Mouse (Mus musculus) ES-E14 (cell line): ENCODE measurements around the gene Sh2d2a. TPM values are rescaled to one million over a fixed set of nuclear protein-coding genes. Genes with fewer than 3 reads are reported as not detected.

ENCODE experiments used
- DNase-seq: peaks from one replicate; pipeline ENCODE4 v3.0.0-alpha.2; 2013; ENCODE audit warnings: low read depth, low spot score
- H3K27ac ChIP-seq: 2 replicates; pipeline ENCODE4 v1.5.1; 2012; ENCODE audit warnings: low read depth, mild to moderate bottlenecking, low read length, moderate library complexity, mixed read lengths; ENCODE audit not compliant: poor library complexity, insufficient read depth, severe bottlenecking
- H3K36me3 ChIP-seq: 2 replicates; pipeline ENCODE4 v1.6.1; 2012; ENCODE audit warnings: mild to moderate bottlenecking, low read length, moderate library complexity, mixed read lengths; ENCODE audit not compliant: control insufficient read depth, poor library complexity, insufficient read depth, severe bottlenecking
- H3K4me1 ChIP-seq, 2 experiments: fragments of 150-350 bp in 1 of 2; sonication (generic) in 1 of 2; 2 replicates each; pipeline ENCODE4 v1.6.1; 2012; ENCODE audit warnings: low read length in 2 of 2, mild to moderate bottlenecking in 1 of 2, mixed read lengths in 1 of 2; ENCODE audit not compliant: control insufficient read depth in 2 of 2, insufficient read depth in 2 of 2, poor library complexity in 1 of 2
- H3K4me3 ChIP-seq, 2 experiments: fragments of 150-350 bp in 1 of 2; sonication (generic) in 1 of 2; 2 replicates each; pipeline ENCODE4 v1.5.1; 2012; ENCODE audit warnings: low read length in 2 of 2, low read depth in 1 of 2, mild to moderate bottlenecking in 1 of 2, mixed read lengths in 1 of 2; ENCODE audit not compliant: insufficient read depth in 1 of 2, poor library complexity in 1 of 2, severe bottlenecking in 1 of 2
- H3K9ac ChIP-seq: 2 replicates; pipeline ENCODE4 v1.6.1; 2012; ENCODE audit warnings: low read depth, mild to moderate bottlenecking, low read length, mixed read lengths; ENCODE audit not compliant: poor library complexity, insufficient read depth, severe bottlenecking
- H3K9me3 ChIP-seq: fragments of 150-350 bp; sonication (generic); 2 replicates; pipeline ENCODE4 v1.6.1; 2012; ENCODE audit warnings: low read depth, mild to moderate bottlenecking, low read length; ENCODE audit not compliant: control insufficient read depth, insufficient read depth
- CHD2 ChIP-seq: IDR thresholded peaks from 2 replicates; pipeline ENCODE4 v1.6.1; 2014; ENCODE audit warnings: mild to moderate bottlenecking, low read depth, low read length, inconsistent platforms
- HCFC1 ChIP-seq: IDR thresholded peaks from 2 replicates; pipeline ENCODE4 v1.6.1; 2012; ENCODE audit warnings: low read length, inconsistent platforms, borderline replicate concordance; ENCODE audit not compliant: insufficient read depth
- MAFK ChIP-seq: IDR thresholded peaks from 2 replicates; pipeline ENCODE4 v1.6.1; 2014; ENCODE audit warnings: mild to moderate bottlenecking, low read depth, low read length, inconsistent platforms; ENCODE audit not compliant: insufficient read depth
- ZC3H11A ChIP-seq: IDR thresholded peaks from 2 replicates; pipeline ENCODE4 v1.6.1; 2012; ENCODE audit warnings: low read depth, mild to moderate bottlenecking, inconsistent platforms, low read length, borderline replicate concordance
- ZNF384 ChIP-seq: IDR thresholded peaks from 2 replicates; pipeline ENCODE4 v1.6.1; 2012; ENCODE audit warnings: low read depth, low read length, inconsistent platforms
- in situ Hi-C, 2 experiments: fragments of 600-800 bp; cut with MboI; formaldehyde crosslinking; loops; one replicate each; pipeline ENCODE4 v1.15.1; 2025; ENCODE audit warnings: low sequenced_read_pairs in 2 of 2, inconsistent platforms in 1 of 2; ENCODE audit not compliant: unreplicated experiment in 2 of 2
- total RNA-seq: library from RNA; depleted of rRNA; stranded (reverse); fragments of 300-350 nt; gene quantifications from 2 replicates; pipeline ENCODE4 v1.2.3, GENCODE M21; 2012

The Sh2d2a gene
- total RNA-seq, 1 experiment, result 0.22 TPM

DNA sequence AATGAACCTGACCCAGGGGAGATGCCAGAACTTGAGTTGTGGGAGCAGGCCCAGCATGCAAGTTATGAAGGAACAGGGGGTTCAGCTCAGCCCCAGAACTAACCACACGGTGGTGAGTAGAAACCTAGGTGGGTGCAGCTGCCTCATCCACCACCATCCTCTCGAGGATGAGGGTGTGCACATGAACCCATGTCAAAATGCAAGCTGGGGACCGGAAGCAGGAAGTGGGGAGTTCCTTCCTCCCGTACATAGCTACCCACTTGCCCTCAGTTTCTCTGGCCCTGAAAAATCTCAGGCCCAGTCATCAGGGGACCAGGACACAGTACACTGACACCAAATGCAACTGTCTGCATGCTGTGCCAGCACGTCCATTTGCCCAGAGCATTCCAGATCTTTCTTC lies 1.1 kb downstream of the Sh2d2a start:
- DNase-seq, result no peak
- no peaks in the 10 kb centered on the region for H3K36me3 ChIP-seq
- in situ Hi-C loops, result no loop called here
- TF ChIP-seq HCFC1, result no peak
- H3K9ac ChIP-seq, result no peak overlapping the region
- H3K27ac ChIP-seq, result no peak overlapping the region
- no peak overlapping the region for H3K4me3 ChIP-seq
- 0 out of 4 replicates have a peak, but pooled peaks cover 0 to 2% of the 10 kb centered on the region in 2 experiments for H3K4me1 ChIP-seq
- H3K9me3 ChIP-seq, result no peaks in the 10 kb centered on the region

DNA sequence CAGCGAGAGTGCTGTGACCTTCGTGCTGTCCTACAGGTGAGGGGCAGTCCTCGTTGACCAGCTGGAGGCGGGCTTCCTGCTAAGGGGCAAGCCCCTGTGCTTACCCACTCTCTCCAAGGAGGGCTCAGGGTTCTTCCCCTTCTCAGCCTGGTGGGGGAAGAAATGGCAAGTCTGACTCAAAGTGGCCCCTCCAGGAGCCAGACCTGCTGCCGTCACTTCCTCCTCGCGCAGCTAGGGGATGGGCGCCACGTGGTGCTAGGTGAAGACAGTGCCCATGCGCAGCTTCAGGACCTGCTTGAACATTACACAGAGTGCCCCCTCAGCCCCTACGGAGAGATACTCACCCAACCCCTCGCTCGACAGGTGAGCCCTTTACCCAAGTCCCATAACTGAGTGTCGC lies 2.6 kb downstream of the Sh2d2a start:
- in situ Hi-C loops, result no loop called here
- no peak for DNase-seq
- Histone ChIP-seq H3K4me1 (0 out of 4 replicates have a peak, but pooled peaks cover 0 to 2% of the 10 kb centered on the region in 2 experiments), H3K4me3 (no peak overlapping the region), H3K9me3 (no peaks in the 10 kb centered on the region), H3K36me3 (no peaks in the 10 kb centered on the region), H3K9ac (no peak overlapping the region), H3K27ac (no peak overlapping the region)
- TF ChIP-seq MAFK (no peak), ZNF384 (no peak), CHD2 (no peak), HCFC1 (no peak), ZC3H11A (no peak)

DNA sequence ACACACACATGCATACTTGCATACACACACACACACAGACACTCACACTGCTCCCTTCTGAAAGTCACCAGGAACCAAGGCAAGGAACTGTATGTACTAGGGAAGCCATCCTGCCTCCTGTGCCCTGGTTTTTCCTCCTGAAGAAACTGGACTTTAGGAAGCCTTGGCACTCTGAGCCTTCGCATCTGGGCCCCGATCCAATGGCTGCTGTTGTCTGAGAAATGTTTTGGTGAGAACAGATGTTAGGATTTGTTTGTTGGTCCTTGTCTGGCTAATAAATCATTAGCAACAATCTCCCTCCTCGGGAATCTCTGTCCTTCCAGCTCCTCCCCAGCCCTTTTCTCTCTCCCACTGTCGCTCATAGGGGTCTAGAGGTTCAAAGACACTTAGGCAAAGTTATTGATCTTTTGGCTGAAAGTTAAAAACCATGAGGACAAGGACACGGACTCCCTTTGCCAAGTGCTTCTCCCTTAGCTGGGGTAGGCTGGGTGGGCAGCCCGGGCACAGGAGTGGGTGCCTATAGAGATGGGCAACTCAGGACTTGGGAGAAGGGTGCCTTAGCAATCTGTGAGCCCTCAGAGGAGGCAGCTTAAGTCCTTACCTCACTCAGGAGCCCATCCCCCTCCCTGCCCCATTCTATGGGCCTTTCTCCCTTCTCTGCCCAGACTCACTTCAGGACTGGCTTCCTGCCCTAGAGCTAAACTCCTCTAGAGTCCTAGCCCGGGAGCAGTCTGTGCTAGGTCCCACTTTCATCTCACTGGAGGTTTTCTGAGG lies 8.4 kb downstream of the Sh2d2a start:
- H3K36me3 ChIP-seq, result peaks cover 21% of the 10 kb centered on the region
- in situ Hi-C loops, result no loop called here

DNA sequence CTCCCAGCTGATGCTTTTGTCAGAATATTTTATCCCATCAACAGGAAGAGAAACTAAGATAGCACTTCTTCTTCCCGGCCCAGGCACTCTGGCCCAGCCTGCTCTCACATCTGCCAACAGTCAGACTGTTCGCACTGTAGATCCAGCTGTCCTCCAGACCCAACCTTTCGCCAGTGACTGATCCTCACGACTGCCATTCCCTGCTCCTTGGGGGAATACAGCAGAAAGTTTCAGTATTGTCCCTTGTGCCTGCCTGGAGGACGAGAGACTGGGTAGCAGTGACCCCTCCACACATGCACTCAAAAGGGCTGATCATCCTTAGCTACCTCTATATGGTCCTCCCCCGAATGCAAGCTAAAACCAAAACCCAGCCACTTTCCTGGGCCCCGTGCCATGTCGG lies 9.4 kb downstream of the Sh2d2a start:
- Histone ChIP-seq H3K4me1 (0 out of 4 replicates have a peak, but pooled peaks cover 0 to 2% of the 10 kb centered on the region in 2 experiments), H3K9me3 (no peaks in the 10 kb centered on the region), H3K4me3 (no peak overlapping the region), H3K36me3 (peaks cover 21% of the 10 kb centered on the region), H3K27ac (no peak overlapping the region), H3K9ac (no peak overlapping the region)
- TF ChIP-seq MAFK (no peak), ZNF384 (no peak), HCFC1 (no peak), CHD2 (no peak), ZC3H11A (no peak)
- in situ Hi-C loops, result no loop called here
- no peak for DNase-seq

More for the DNA sequence above, 8.4 kb downstream of the Sh2d2a start:
- Histone ChIP-seq H3K9me3 (no peaks in the 10 kb centered on the region), H3K9ac (no peak overlapping the region), H3K4me1 (0 out of 4 replicates have a peak, but pooled peaks cover 0 to 2% of the 10 kb centered on the region in 2 experiments), H3K4me3 (no peak overlapping the region), H3K27ac (no peak overlapping the region)
- TF ChIP-seq ZC3H11A (no peak), ZNF384 (no peak), CHD2 (no peak), MAFK (no peak), HCFC1 (no peak)
- DNase-seq, result no peak

DNA sequence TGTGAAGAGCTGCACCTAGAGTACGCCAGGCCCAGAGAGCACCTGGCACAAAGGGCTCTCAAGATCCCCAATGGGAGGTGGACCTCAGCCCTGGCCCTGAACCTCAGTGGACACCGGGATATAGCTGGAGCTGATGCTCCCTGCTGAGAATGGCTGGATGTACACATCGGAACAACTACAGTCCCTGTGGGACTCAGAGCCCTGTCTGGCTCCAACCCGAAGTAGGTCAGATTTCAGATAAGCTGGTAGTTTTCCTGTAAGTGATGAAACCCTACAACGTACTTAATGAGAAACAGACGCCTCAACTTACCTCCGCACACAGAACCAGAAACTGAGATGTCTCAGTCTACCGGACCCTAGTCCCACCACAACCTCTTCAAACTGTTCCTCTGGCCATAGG lies 11.1 kb downstream of the Sh2d2a start:
- H3K4me3 ChIP-seq, result no peak overlapping the region
- no peak for TF ChIP-seq ZNF384
- TF ChIP-seq CHD2, result no peak
- no peak for TF ChIP-seq ZC3H11A
- TF ChIP-seq MAFK, result no peak
- TF ChIP-seq HCFC1, result no peak
- DNase-seq, result no peak
- H3K27ac ChIP-seq, result no peak overlapping the region
- no peak overlapping the region for H3K9ac ChIP-seq
- no peaks in the 10 kb centered on the region for H3K4me1 ChIP-seq
- H3K36me3 ChIP-seq, result peaks cover 32% of the 10 kb centered on the region
- in situ Hi-C loops, result no loop called here
- H3K9me3 ChIP-seq, result no peaks in the 10 kb centered on the region
